Mouse (Mus musculus): ENCODE data around the gene Sit1.

DNA sequence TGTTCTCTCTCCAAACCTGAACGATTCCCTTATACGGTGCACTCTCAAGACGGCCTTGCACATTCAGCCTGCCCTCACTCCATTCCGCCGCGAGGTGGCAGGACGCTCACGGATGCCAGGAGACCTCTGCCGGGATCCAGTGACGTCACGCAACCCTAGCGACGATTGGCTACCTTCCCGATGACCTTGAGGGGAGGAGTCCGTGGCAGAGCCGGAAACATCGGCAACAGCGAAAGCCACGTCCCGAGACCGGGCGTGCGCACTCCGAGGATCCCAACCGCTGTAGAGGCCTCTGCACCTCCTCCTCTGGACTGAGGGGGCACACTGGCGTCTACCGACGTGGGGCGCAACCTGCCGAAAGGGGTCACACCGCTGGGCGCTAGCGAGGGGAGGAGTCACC is 41.5 kb downstream of the Sit1 start:
- TF ChIP-seq MAX (IDR thresholded peaks at IDR 0.05) (no peak), USF1 (IDR thresholded peaks at IDR 0.05; ENCODE audit: low read depth) (no peak), CTCF (IDR thresholded peaks at IDR 0.05; ENCODE audit: control insufficient read depth, insufficient read depth, insufficient read length) (peak; percentile 97)

Data from C2C12 (cell line).